Mouse (Mus musculus) thymus, adult 2 months (tissue): ENCODE measurements around the gene Ankrd6.

ENCODE experiments used
- CTCF ChIP-seq: fragments of 200-500 bp; IDR thresholded peaks from 2 replicates; pipeline ENCODE4 v1.5.1; 2012; ENCODE audit warnings: mild to moderate bottlenecking, control low read depth, low read length, moderate library complexity, borderline replicate concordance; ENCODE audit not compliant: control insufficient read depth, poor library complexity, insufficient read depth; ENCODE audit errors: extremely low read depth
- POLR2A ChIP-seq: fragments of 200-500 bp; IDR thresholded peaks from 2 replicates; pipeline ENCODE4 v1.6.1; 2012; ENCODE audit warnings: mild to moderate bottlenecking, low read length, control low read depth, moderate library complexity; ENCODE audit not compliant: control insufficient read depth, poor library complexity, insufficient read depth; ENCODE audit errors: extremely low read depth

- TF ChIP-seq CTCF (no peak), POLR2A (no peak)
Observed at GRCm38 (mm10) chr4:32996083-32996482, 45.4 kb upstream of the Ankrd6 start.
